Comparison of ENCODE assay signal across 27 mouse cellular contexts in genomic region chr9:70182639-70183038, GRCm38 (mm10). TPM values are rescaled to one million over a fixed set of nuclear protein-coding genes. Genes with fewer than 3 reads are reported as not detected.
DNase-seq lines count a peak whose midpoint lies in the region; ATAC-seq and TF ChIP-seq lines count a peak whose summit lies in the region.
"Had no signal": no experiment of that assay in that cellular context is flagged by ENCODE, and none has a peak within 500 bp of the region (broad histone marks: within the 10 kb centered on the region; RNA-seq: fewer than 3 reads in every experiment).

No protein-coding gene starts in this region.

- no peaks in the 10 kb centered on the region for H3K9me3 ChIP-seq in forebrain, embryonic 10.5 days
- no peaks in the 10 kb centered on the region for H3K9me3 ChIP-seq in forebrain, embryonic 11.5 days (ENCODE audit: control insufficient read depth, low read length)
- H3K9me3 ChIP-seq in midbrain, embryonic 13.5 days, result no peaks in the 10 kb centered on the region
- H3K9me3 ChIP-seq in midbrain, embryonic 10.5 days (replicated peaks), result no peaks in the 10 kb centered on the region
- H3K9me3 ChIP-seq: embryonic facial prominence, embryonic 13.5 days; G1E; heart, embryonic 10.5 days; liver, embryonic 15.5 days; lung, embryonic 15.5 days; neural tube, embryonic 13.5 days; stomach, embryonic 15.5 days had no signal

- H3K27me3 ChIP-seq in forebrain, embryonic 10.5 days (ENCODE audit: poor library complexity, severe bottlenecking), result peaks cover 14% of the 10 kb centered on the region
- H3K27me3 ChIP-seq in forebrain, embryonic 11.5 days (ENCODE audit: control insufficient read depth, insufficient read depth, low read length), result no peaks in the 10 kb centered on the region
- no peaks in the 10 kb centered on the region for H3K27me3 ChIP-seq in midbrain, embryonic 13.5 days
- H3K27me3 ChIP-seq in midbrain, embryonic 10.5 days (ENCODE audit: low read depth, poor library complexity, severe bottlenecking), result no peaks in the 10 kb centered on the region
- H3K27me3 ChIP-seq: CH12.LX; embryonic facial prominence, embryonic 13.5 days; lung, embryonic 15.5 days; neural tube, embryonic 13.5 days; stomach, embryonic 15.5 days had no signal

- H3K9ac ChIP-seq in forebrain, embryonic 11.5 days (ENCODE audit: low read length), result no peak overlapping the region
- H3K9ac ChIP-seq in midbrain, embryonic 13.5 days (replicated peaks), result no peak overlapping the region
- H3K9ac ChIP-seq: embryonic facial prominence, embryonic 13.5 days; liver, embryonic 15.5 days; lung, embryonic 15.5 days; neural tube, embryonic 13.5 days; stomach, embryonic 15.5 days had no signal

- ATAC-seq in forebrain, embryonic 11.5 days (replicated peaks; ENCODE audit: low FRiP score), result no peak
- no peak for ATAC-seq in midbrain, embryonic 13.5 days
- 0 out of 2 replicates have a peak, but pooled peaks have one; percentile 14 for ATAC-seq in megakaryocyte progenitor cell, adult 5-6 weeks (replicated peaks; ENCODE audit: poor library complexity)
- ATAC-seq: inflammation-experienced regulatory T-cells, adult 6 months had no signal

- peak; percentile 26 for DNase-seq in forebrain, embryonic 10.5 days (ENCODE audit: extremely low spot score, low spot score)
- DNase-seq in forebrain, embryonic 11.5 days (ENCODE audit: low spot score), result no peak
- no peak for DNase-seq in midbrain, embryonic 10.5 days (ENCODE audit: low spot score)
- DNase-seq in brain, embryonic 14.5 days (ENCODE audit: low read depth), result peak; percentile 71
- DNase-seq in spleen, adult 18-20 months, result no peak
- no peak for DNase-seq in neural tube, embryonic 10.5 days (ENCODE audit: extremely low spot score, low spot score)
- DNase-seq: adrenal gland, postnatal 14 days; cerebellum, adult 8-10 months; cerebellum, postnatal 36 days; heart, postnatal 4 days; kidney, adult 18-20 months; kidney, postnatal 4 days; liver; lung, postnatal 36 days; thymus, adult 18-20 months; thymus, postnatal 4 days had no signal

- H3K4me3 ChIP-seq in forebrain, embryonic 10.5 days, result no peak overlapping the region
- no peak overlapping the region for H3K4me3 ChIP-seq in forebrain, embryonic 11.5 days (ENCODE audit: low read depth, low read length)
- H3K4me3 ChIP-seq in midbrain, embryonic 13.5 days (replicated peaks), result no peak overlapping the region
- no peak overlapping the region for H3K4me3 ChIP-seq in midbrain, embryonic 10.5 days
- H3K4me3 ChIP-seq: embryonic facial prominence, embryonic 13.5 days; heart, embryonic 10.5 days; liver, embryonic 15.5 days; lung, embryonic 15.5 days; neural tube, embryonic 13.5 days; stomach, embryonic 15.5 days had no signal

- no peak overlapping the region for H3K27ac ChIP-seq in forebrain, embryonic 10.5 days
- no peak overlapping the region for H3K27ac ChIP-seq in forebrain, embryonic 11.5 days (ENCODE audit: low read depth, low read length)
- H3K27ac ChIP-seq in midbrain, embryonic 13.5 days, result peak overlapping the region; percentile 44; the same call in 1 of the 2 replicates
- no peak overlapping the region for H3K27ac ChIP-seq in midbrain, embryonic 10.5 days (replicated peaks)
- H3K27ac ChIP-seq: embryonic facial prominence, embryonic 13.5 days; heart, embryonic 10.5 days; liver, embryonic 15.5 days; lung, embryonic 15.5 days; neural tube, embryonic 13.5 days; stomach, embryonic 15.5 days had no signal

- no peak for TF ChIP-seq POLR2A in brain, embryonic 14.5 days (IDR thresholded peaks at IDR 0.05; ENCODE audit: borderline replicate concordance, extremely low read depth, insufficient read depth, insufficient read length, poor library complexity, severe bottlenecking)

- no peak for TF ChIP-seq CTCF in brain, embryonic 14.5 days (IDR thresholded peaks at IDR 0.05; ENCODE audit: borderline replicate concordance, extremely low read depth, insufficient read depth, insufficient read length)

- no peak overlapping the region for H3K4me2 ChIP-seq in forebrain, embryonic 11.5 days (ENCODE audit: low read depth, low read length, severe bottlenecking)
- H3K4me2 ChIP-seq in midbrain, embryonic 13.5 days (replicated peaks), result no peak overlapping the region
- H3K4me2 ChIP-seq: embryonic facial prominence, embryonic 13.5 days; liver, embryonic 15.5 days; lung, embryonic 15.5 days; neural tube, embryonic 13.5 days; stomach, embryonic 15.5 days had no signal

- no peaks in the 10 kb centered on the region for H3K36me3 ChIP-seq in forebrain, embryonic 10.5 days (replicated peaks)
- no peaks in the 10 kb centered on the region for H3K36me3 ChIP-seq in forebrain, embryonic 11.5 days (ENCODE audit: control insufficient read depth, insufficient read depth, low read length)
- H3K36me3 ChIP-seq in midbrain, embryonic 13.5 days, result no peaks in the 10 kb centered on the region
- no peaks in the 10 kb centered on the region for H3K36me3 ChIP-seq in midbrain, embryonic 10.5 days
- H3K36me3 ChIP-seq: embryonic facial prominence, embryonic 13.5 days; G1E; heart, embryonic 10.5 days; liver, embryonic 15.5 days; lung, embryonic 15.5 days; neural tube, embryonic 13.5 days; stomach, embryonic 15.5 days had no signal

- 35% methylated on average over 7 of the region's 7 CpGs for WGBS in forebrain, embryonic 10.5 days
- WGBS in forebrain, embryonic 11.5 days, result 27% methylated on average over 7 of the region's 7 CpGs
- WGBS in midbrain, embryonic 13.5 days, result 45% methylated on average over 7 of the region's 7 CpGs
- WGBS in midbrain, embryonic 10.5 days, result 65% methylated on average over 7 of the region's 7 CpGs

- H3K4me1 ChIP-seq in forebrain, embryonic 10.5 days, result peaks cover 23% of the 10 kb centered on the region
- H3K4me1 ChIP-seq in forebrain, embryonic 11.5 days (replicated peaks; ENCODE audit: control insufficient read depth, insufficient read depth, low read length), result no peaks in the 10 kb centered on the region; the same call in 1 of the 2 replicates
- H3K4me1 ChIP-seq in midbrain, embryonic 13.5 days (replicated peaks), result peaks cover 10% of the 10 kb centered on the region
- no peaks in the 10 kb centered on the region for H3K4me1 ChIP-seq in midbrain, embryonic 10.5 days
- H3K4me1 ChIP-seq: heart, embryonic 10.5 days; liver, embryonic 15.5 days; lung, embryonic 15.5 days; stomach, embryonic 15.5 days had no signal

RNA-seq across cellular contexts. Expression of gene Myo1e, which starts 24.5 kb away (rescaled TPM):
- 11.4 and 12.5 TPM in 2 replicates for polyA plus RNA-seq in forebrain, embryonic 10.5 days (2016; fragmentation: Nextera tagmentation; extraction: Ambion mirVana)
- 10.5 and 11.1 TPM in 2 replicates for polyA plus RNA-seq in forebrain, embryonic 11.5 days (2014; fragmentation: Nextera tagmentation; extraction: Ambion mirVana)
- polyA plus RNA-seq in midbrain, embryonic 13.5 days (2015; fragmentation: Nextera tagmentation; extraction: Ambion mirVana), result 6.0 and 6.1 TPM in 2 replicates
- 12.1 and 12.6 TPM in 2 replicates for polyA plus RNA-seq in midbrain, embryonic 10.5 days (2016; fragmentation: Nextera tagmentation; extraction: Ambion mirVana)
- polyA plus RNA-seq in brain, embryonic 14.5 days (2012; rRNA removed), result 2.8 and 4.6 TPM in 2 replicates
- 0.10 TPM in 1 of 2 replicates, not detected in the other for total RNA-seq in megakaryocyte progenitor cell, adult 5-6 weeks (2015)
- total RNA-seq in megakaryocyte progenitor cell, adult 5-6 weeks (2017), result 0.03 TPM in 1 of 2 replicates, not detected in the other

RNA-seq across cellular contexts. Expression of gene Fam81a, which starts 40.3 kb away (rescaled TPM):
- polyA plus RNA-seq in forebrain, embryonic 10.5 days (2016; fragmentation: Nextera tagmentation; extraction: Ambion mirVana), result 3.5 and 3.8 TPM in 2 replicates
- 3.6 and 6.0 TPM in 2 replicates for polyA plus RNA-seq in forebrain, embryonic 11.5 days (2014; fragmentation: Nextera tagmentation; extraction: Ambion mirVana)
- polyA plus RNA-seq in midbrain, embryonic 13.5 days (2015; fragmentation: Nextera tagmentation; extraction: Ambion mirVana), result 4.0 and 5.1 TPM in 2 replicates
- polyA plus RNA-seq in midbrain, embryonic 10.5 days (2016; fragmentation: Nextera tagmentation; extraction: Ambion mirVana), result 6.1 and 8.5 TPM in 2 replicates
- 3.1 and 5.0 TPM in 2 replicates for polyA plus RNA-seq in brain, embryonic 14.5 days (2012; rRNA removed)
- not detected in 2 replicates for total RNA-seq in megakaryocyte progenitor cell, adult 5-6 weeks (2015)
- not detected in 2 replicates for total RNA-seq in megakaryocyte progenitor cell, adult 5-6 weeks (2017)
- total RNA-seq: G1E had no signal
- polyA plus RNA-seq: G1E had no signal

Comparison
In these comparisons a context has a peak if more than half of its experiments do, and no peak if none do; other contexts are left out.
1. DNase-seq: peak in forebrain, embryonic 10.5 days (single experiment) and brain, embryonic 14.5 days (single experiment); none in forebrain, embryonic 11.5 days (single experiment), midbrain, embryonic 10.5 days (single experiment), spleen, adult 18-20 months (0 of 2) and neural tube, embryonic 10.5 days (single experiment).